Mouse (Mus musculus): ENCODE data around the gene Nppc.

DNA sequence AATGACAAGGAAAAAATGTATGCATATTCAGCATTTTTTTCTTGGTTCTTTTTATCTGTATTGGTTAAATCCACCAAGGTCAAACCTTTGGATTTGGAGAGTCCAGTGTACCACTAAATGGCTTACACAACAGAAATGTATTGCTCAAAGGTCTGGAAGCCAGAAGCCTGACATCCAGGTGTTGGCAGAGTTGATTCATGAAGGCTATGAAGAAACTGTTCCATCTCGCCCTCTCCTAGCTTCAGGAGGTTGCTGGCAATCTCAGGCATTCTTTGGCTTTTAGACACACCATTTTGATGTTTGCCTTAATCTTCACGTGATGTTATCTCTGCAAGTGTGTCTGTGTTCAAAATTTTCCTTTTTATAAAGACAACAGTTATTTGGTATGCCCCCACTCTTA lies 41.7 kb upstream of the Nppc start:
- TF ChIP-seq MEF2A (IDR thresholded peaks at IDR 0.05; ENCODE audit: extremely low read depth, insufficient replicate concordance, low read depth, low read length, poor library complexity, severe bottlenecking): no peak
- no peak for TF ChIP-seq MAX (IDR thresholded peaks at IDR 0.05; ENCODE audit: low read length)
- no peak for TF ChIP-seq CTCF (IDR thresholded peaks at IDR 0.05 in 2 of 3, conservative IDR thresholded peaks at IDR 0.05 in 1 of 3; ENCODE audit: control insufficient read depth in 1 of 3, insufficient read depth in 1 of 3, low read depth in 2 of 3, low read length in 3 of 3, poor library complexity in 1 of 3, severe bottlenecking in 1 of 3)
- TF ChIP-seq EP300 (IDR thresholded peaks at IDR 0.05; ENCODE audit: low read depth in 1 of 2, low read length in 2 of 2): no peak
- no peak for TF ChIP-seq POLR2A (IDR thresholded peaks at IDR 0.05; ENCODE audit: control insufficient read depth in 1 of 2, insufficient read depth in 1 of 2, low read depth in 1 of 2, low read length in 2 of 2, poor library complexity in 1 of 2)
- no peak for TF ChIP-seq CHD1 (IDR thresholded peaks at IDR 0.05; ENCODE audit: low read depth, low read length)
- no peak for TF ChIP-seq ZKSCAN1 (IDR thresholded peaks at IDR 0.05; ENCODE audit: low read depth, low read length)
- TF ChIP-seq GABPA (IDR thresholded peaks at IDR 0.05; ENCODE audit: low read depth, low read length): no peak
